Mouse (Mus musculus) left cerebral cortex, postnatal 25 days (tissue): ENCODE results near the gene Clcc1. TPM values are rescaled to one million over a fixed set of nuclear protein-coding genes. Genes with fewer than 3 reads are reported as not detected.
"Not testable (repeated sequence)": the region's sequence is repeated elsewhere in the genome, so short reads cannot be mapped to it uniquely, and the experiment has no call there.

Experiments used
- DNase-seq, 2 experiments: peaks; one replicate each; pipeline ENCODE4 v3.0.0; 2022; ENCODE audit warnings: low spot score in 2 of 2, mixed read lengths in 1 of 2
- intact Hi-C: fragments of 180-260 bp; cut with DNase I; formaldehyde crosslinking; loops from one replicate; pipeline ENCODE4 v1.15.1; 2025
- total RNA-seq, 2 experiments: library from RNA; stranded (reverse); gene quantifications; 2 replicates each; pipeline ENCODE4 v1.2.3; 2021

The Clcc1 gene
- 10 to 100 TPM; 28.3 to 31.0 TPM for total RNA-seq

GRCm38 (mm10) chr3:108653710-108654379 is at the start of gene Clcc1:
TSS of gene Clcc1 (plus strand) at chr3:108653913.
- peak; percentile 97 for DNase-seq
- intact Hi-C loops = loop anchor here (5.0 kb wide), 1 partner anchor 118 kb away; no protein-coding TSS in a partner anchor

- DNase-seq = no peak
- intact Hi-C loops = no loop called here
These were observed 44.8 kb upstream of the Clcc1 start for GRCm38 (mm10) chr3:108608906-108609305.

- no peak for DNase-seq
- intact Hi-C loops = no loop called here
These were observed 19.0 kb upstream of the Clcc1 start for GRCm38 (mm10) chr3:108634761-108635160.

- intact Hi-C loops = no loop called here
- no peak for DNase-seq
These were observed 14.3 kb upstream of the Clcc1 start for GRCm38 (mm10) chr3:108639412-108639811.

GRCm38 (mm10) chr3:108640998-108641397 is 12.7 kb upstream of the Clcc1 start:
- intact Hi-C loops = no loop called here
- DNase-seq = no peak

- DNase-seq = no peak
- intact Hi-C loops = no loop called here
These were observed 8.9 kb upstream of the Clcc1 start for GRCm38 (mm10) chr3:108644856-108645255.

GRCm38 (mm10) chr3:108646036-108646435 is 7.7 kb upstream of the Clcc1 start:
- peak in 1 of 2 experiments; percentile 52 for DNase-seq
- intact Hi-C loops = no loop called here

- DNase-seq, intact Hi-C loops: not testable (repeated sequence)
These were observed 6.0 kb upstream of the Clcc1 start for GRCm38 (mm10) chr3:108647681-108648080.

- DNase-seq = no peak
- intact Hi-C loops = loop anchor here (5.0 kb wide), 1 partner anchor 119 kb away; no protein-coding TSS in a partner anchor
These were observed 659 bp upstream of the Clcc1 start for GRCm38 (mm10) chr3:108652866-108653642.

- DNase-seq = no peak
- intact Hi-C loops = loop anchor here (5.0 kb wide), 1 partner anchor 118 kb away; no protein-coding TSS in a partner anchor
These were observed 853 bp downstream of the Clcc1 start for GRCm38 (mm10) chr3:108654566-108654965.

GRCm38 (mm10) chr3:108655486-108655885 is 1.8 kb downstream of the Clcc1 start:
- intact Hi-C loops = no loop called here
- DNase-seq = no peak

GRCm38 (mm10) chr3:108658612-108659011 is 4.9 kb downstream of the Clcc1 start:
- peak in 1 of 2 experiments; percentile 35 for DNase-seq
- intact Hi-C loops = no loop called here

GRCm38 (mm10) chr3:108660941-108661340 is 7.2 kb downstream of the Clcc1 start:
- DNase-seq = no peak
- intact Hi-C loops = no loop called here

GRCm38 (mm10) chr3:108676616-108677015 is 22.9 kb downstream of the Clcc1 start:
- DNase-seq = no peak
- intact Hi-C loops = loop anchor here (10.0 kb wide), 1 partner anchor 228 kb away; no protein-coding TSS in a partner anchor

GRCm38 (mm10) chr3:108681004-108681403 is 27.3 kb downstream of the Clcc1 start:
- no peak for DNase-seq
- intact Hi-C loops = no loop called here

GRCm38 (mm10) chr3:108683597-108683996 is 29.9 kb downstream of the Clcc1 start:
- intact Hi-C loops, DNase-seq: not testable (repeated sequence)

GRCm38 (mm10) chr3:108685701-108686100 is 32.0 kb downstream of the Clcc1 start:
- intact Hi-C loops = no loop called here
- DNase-seq = no peak

GRCm38 (mm10) chr3:108689015-108689441 is 35.3 kb downstream of the Clcc1 start:
- intact Hi-C loops = no loop called here
- no peak for DNase-seq

- no peak for DNase-seq
- intact Hi-C loops = no loop called here
These were observed 35.7 kb downstream of the Clcc1 start for GRCm38 (mm10) chr3:108689446-108689845.

- intact Hi-C loops = no loop called here
- DNase-seq = peak in 1 of 2 experiments; percentile 17
These were observed 36.3 kb downstream of the Clcc1 start for GRCm38 (mm10) chr3:108689979-108690378.

GRCm38 (mm10) chr3:108694321-108694720 is 40.6 kb downstream of the Clcc1 start:
- intact Hi-C loops = no loop called here
- peak; percentile 25 to 58 for DNase-seq
